Mouse (Mus musculus): ENCODE measurements around the gene Gm5741. TPM values are rescaled to one million over a fixed set of nuclear protein-coding genes. Genes with fewer than 3 reads are reported as not detected.

Gene Gm5741
- polyA plus RNA-seq, 1 experiment, result 1.3 TPM

DNA sequence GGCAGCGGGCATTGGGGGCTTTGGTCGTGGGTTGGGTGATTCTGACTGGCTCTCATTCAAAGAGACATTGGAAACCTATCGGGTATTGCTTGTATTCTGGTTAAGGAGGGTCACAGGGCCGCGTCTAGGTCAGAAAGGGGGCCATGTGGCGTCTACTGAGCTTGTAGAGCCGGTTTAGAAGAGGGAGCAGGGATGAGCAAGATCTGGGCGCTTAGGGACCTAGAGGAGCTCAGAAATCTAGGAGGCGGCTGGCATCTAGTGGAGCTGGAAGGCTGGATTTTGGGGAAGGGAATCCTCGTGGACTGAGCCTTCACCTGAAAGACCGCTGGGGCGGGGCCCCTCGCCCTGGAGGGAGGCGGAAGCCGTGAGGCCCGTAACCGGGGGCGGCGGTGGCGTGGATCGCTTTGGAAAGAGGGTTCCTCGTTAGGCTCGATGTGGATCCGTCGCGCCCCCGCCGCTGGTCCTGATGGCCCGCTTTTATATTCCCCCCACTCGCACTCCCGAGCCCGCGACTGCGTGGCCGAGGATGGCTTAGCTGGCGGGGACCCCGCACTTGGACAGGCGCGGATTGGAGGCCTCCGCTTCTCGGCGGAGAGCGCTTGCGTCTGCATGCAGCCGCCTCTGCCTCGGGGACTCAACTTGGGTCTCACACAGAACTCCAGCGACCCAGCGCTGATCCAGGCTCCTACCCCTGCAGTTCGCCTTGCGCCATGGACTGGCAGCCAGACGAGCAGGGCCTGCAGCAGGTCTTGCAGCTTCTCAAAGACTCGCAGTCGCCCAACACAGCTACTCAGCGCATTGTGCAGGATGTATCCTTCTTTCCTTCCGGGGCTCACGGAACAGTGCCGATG is 29.9 kb downstream of the Gm5741 start:
- no peak for TF ChIP-seq GATA1 (IDR thresholded peaks at IDR 0.05; ENCODE audit: low read length)

DNA sequence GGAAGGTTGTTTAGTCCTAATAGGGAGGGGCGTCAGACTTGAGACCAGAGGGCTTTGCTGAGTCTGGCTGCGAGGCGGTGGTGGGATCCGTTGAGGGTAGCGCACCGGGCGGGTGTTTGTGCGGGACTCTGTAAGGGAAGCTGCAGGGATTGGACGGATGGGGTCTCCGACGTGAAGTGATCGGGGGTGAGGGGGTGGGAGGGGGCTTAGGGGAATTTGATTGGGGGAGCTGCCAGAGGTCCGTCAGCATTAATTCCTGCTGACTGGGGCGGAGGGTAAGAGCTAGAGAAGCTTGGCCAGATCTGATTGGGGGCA is 30.5 kb downstream of the Gm5741 start:
- TF ChIP-seq GATA1 (IDR thresholded peaks at IDR 0.05; ENCODE audit: low read length), result no peak

DNA sequence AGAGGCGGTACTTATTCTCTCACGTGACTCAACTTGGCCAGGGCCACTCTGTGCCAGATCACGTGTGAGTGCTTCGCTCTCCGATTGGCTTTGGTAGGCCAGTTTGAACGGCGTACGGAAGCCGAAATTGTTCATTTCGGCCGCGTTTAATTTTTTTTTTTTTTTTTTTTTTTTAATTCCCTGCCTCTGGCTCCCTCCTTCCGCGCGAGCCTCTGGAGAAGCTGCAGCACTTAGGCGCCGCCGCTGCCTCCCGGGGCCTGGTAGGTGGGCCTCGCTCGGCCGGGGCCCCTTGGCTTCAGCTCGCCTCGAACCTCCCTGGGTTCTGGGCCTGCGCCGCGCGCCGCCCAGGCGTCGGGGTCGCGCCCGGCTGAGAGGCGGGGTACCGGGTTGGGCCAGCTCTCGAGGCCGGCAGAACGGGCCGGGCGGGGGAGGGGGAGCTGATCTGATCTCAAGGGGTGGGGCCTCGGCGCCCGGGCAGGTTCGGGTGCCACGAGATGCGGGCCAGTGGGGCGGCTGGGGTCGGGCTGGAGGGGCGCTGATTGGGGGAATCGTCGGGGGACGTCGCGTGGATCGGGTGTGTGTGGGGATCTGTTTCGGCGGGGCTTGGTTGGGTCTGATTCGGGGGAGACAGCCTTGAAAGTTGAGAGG is 30.9 kb downstream of the Gm5741 start, which contains the start of gene Tnpo2:
TSS of gene Tnpo2 (plus strand) at position 198 of the 648 bp plus-strand sequence.
- TF ChIP-seq GATA1 (IDR thresholded peaks at IDR 0.05; ENCODE audit: low read length), result no peak

DNA sequence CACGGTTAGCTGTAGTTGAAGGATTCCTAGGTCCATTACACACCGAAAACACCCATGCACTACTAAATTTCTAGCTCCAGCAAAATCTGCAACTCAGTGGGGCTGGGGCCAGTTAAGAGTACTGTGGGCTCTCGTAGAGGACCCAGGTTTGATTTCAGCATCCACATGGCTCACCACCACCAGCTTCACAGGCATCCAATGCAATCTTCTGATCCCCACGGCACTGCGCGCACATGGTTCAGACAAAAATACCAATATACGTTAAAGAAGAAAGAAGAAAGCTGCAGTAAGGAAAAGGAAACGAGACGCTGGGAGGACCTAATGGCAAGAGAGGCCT is 31.4 kb downstream of the Gm5741 start:
- no peak for TF ChIP-seq GATA1 (IDR thresholded peaks at IDR 0.05; ENCODE audit: low read length)

DNA sequence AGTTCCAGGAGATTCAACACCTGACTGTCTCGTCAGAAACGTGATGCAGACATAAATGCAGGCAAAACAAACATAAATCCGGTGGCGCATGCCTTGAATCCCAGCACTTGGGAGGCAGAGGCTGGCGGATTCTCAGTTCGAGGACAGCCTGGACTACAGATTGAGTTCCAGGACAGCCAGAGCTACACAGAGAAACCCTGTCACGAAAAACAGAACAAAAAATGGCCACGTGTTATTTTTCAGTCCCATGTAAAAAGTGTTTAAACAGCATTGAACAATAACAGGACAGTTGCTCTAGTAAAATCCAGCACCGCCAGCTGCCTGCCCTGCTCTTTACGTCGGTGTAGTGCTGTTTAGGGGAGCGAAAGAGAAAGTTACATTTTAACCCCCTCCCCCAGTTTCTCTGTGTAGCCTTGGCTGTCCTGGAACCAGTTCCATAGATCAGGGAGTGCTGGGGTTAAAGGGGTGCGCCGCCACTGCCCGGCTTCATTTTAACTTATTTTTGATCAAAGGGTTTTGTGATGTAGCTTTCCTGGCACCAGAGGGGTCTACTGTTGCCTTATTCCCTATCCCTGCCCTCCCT is 32.0 kb downstream of the Gm5741 start:
- no peak for TF ChIP-seq GATA1 (IDR thresholded peaks at IDR 0.05; ENCODE audit: low read length)

DNA sequence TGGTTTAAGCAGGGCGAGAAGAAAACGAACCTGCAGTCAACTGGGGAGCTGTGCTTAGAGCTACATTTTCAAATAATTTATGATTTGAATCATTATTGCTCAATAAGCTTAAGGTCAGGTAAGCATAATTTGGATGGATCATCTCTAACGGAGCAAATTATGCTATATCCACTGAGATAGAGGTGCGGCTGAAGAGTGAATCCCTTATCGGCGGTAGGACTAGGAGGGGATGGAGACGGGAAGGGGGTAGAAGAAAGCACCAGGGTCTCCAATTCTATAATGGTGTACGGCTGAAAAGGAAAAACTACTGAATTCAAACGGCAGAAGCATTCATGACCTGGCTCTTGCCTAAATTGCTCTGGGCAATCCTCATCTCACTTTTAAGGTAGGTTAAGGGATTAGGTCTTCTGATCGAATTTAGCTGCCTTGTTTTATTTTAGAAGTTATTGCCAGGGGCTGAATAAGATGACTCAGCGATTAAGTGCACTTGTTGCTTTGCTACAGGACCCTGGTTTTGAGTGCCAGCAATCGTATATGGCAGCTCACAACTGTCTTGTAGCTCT is 32.5 kb downstream of the Gm5741 start:
- TF ChIP-seq GATA1 (IDR thresholded peaks at IDR 0.05; ENCODE audit: low read length), result no peak

DNA sequence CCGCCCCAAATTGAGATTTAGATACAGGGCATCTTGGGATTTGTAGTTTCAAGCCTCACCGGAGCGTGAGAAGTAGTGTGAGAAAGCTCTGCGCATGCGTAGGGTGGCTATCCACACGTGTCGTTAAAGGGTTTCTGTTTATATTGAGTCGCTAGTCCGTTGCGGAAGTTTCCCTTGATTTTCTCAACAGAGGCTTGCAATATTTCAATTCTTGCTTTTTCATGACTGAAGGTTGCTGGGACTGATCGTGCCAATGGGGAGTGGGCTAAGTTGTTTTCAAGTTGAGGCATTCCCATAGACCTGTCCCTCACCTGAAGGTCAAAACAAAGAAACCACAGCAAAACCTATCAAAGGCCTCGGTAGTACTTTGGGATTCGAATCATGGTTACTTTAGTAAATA is 33.0 kb downstream of the Gm5741 start:
- TF ChIP-seq GATA1 (IDR thresholded peaks at IDR 0.05; ENCODE audit: low read length), result no peak

DNA sequence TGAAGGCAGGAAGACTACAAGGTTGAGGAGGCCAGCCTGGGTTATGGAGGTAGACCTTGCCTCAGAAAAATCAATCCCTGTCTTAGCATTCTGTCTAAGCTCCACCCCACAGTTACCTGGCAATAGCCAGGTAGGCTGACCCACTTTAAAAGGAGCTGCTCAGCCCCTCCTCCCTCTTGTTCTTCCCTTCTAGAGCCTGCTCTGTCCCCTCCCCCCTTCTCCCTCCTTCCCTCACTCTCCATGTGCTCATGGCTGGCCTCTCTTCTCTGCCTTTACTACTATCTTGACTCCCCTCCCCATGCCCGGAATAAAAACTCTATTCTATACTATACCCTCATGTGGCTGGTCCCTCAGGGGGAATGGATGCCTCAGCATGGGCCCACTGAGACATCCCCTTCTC is 33.9 kb downstream of the Gm5741 start:
- TF ChIP-seq GATA1 (IDR thresholded peaks at IDR 0.05; ENCODE audit: low read length), result no peak

DNA sequence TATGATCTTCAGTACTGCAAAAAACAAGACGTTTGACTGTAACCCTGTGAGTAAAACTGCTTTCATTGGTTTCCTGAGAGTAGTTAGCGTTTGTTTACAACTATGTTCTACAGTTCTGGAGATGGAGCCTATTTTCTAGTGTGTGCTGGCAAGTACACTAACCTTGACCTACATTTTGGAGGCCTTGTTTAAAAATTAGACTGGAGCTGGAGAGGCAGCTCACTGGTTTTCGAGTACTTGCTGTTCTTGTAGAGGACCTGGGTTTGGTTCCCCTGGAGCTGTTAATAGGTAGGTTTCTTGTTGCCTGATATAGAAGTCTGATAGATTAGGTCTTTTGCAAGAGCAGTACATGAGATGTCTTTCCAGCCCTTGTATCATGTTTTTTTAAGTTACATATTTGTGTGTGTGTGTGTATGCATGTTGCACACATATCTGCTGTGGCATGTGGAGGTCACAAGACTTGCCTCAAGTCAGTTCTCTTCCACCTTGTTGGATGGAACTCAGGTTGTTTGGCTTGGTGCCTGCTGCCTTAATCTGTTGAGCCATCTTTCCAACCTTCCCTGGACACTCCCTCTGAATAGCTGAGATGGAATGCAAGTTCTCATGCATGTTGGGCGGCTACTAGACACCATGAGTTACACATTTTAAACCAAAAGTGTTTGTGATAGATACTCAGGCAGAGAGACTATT is 35.0 kb downstream of the Gm5741 start:
- TF ChIP-seq GATA1 (IDR thresholded peaks at IDR 0.05; ENCODE audit: low read length), result no peak

DNA sequence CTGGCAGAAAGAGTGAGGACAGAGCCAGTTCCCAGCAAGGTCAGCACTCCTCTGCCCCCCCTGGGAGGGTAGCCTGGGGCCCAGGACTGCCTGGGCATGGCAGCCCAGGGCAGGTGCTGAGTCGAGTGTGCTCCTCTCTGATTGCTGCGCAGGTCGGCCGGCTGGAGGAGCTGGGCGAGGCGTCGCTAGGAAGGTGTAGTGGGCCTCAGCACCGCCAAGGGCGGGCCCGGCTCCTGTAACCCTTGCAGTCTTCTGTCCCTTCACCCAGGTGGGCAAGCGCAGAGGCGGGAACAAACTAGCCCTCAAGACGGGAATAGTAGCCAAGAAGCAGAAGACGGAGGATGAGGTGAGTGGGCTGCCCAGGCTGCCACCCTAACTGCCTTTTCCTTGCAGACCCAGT is 38.5 kb downstream of the Gm5741 start:
- no peak for TF ChIP-seq GATA1 (IDR thresholded peaks at IDR 0.05; ENCODE audit: low read length)

DNA sequence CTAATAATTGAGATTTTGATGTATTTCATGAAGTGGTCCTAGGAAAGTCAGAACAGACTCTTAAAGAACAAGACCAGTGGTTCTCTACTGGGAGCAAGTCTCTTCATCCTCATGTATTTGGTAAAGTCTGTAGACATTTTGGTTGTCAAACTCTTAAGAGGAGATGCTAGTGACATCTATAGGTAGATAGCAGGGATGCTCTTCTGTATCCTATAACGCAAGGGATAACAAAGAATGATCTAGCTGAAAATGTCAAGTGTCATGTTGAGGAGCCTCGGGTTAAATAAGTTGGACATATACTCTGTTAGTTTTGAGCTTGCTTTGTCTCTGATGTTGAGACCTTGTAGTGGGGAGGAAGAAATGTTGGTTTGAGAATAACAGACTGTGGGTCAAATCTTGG is 39.9 kb downstream of the Gm5741 start:
- TF ChIP-seq GATA1 (IDR thresholded peaks at IDR 0.05; ENCODE audit: low read length), result no peak

DNA sequence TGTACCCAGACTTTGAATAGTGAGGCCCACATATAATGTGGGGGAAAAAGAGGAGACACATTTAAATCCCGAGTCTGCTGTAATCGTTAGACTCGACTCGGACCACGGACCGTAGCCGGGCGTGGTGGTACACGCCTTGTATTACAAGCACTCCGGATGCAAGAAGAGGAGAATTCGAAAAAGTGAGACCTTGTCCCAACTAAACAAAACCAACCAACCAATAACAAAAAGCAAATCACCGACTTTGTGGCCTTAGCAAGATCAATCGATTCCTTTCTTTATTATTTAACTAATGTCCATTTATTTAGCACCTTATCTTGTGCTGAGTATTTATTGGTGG is 40.3 kb downstream of the Gm5741 start:
- no peak for TF ChIP-seq GATA1 (IDR thresholded peaks at IDR 0.05; ENCODE audit: low read length)

DNA sequence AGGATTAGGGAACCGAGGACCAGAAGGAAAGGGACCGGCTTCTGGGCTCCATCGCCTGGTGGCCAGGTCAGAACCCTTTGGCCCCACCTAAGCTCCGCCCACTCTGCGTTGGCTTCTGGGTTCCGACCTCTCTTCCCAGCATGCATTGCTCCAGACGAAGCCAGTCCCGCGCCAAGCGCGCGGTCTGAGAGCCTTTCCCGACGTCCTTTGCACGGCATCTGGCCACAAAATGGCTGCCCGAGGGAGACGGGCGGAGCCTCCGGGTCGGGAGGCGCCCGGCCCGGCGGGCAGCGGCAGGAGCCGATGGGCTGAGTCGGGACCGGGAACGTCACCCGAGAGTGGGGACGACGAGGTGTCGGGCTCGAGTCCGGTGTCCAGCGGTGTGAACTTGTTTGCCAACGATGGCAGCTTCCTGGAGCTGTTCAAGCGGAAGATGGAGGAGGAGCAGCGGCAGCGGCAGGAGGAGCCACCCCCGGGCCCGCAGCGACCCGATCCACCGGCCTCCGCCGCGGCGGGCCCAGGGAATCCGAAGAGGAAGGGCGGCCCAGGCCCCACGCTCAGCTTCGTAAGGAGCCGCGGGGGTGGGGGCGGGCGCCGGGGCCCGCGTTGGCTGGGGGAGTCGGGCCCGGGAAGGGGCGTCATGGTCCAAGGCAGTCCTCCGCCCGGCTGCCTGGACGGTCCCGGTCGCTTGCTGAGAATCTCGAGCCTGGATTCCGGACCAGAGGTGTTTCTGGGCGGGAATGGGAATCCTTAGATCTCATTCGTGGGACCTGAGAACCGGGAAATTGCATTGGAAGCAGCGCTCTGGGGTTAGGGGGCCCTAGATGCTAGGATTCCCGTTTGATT is 40.9 kb downstream of the Gm5741 start, which contains the start of gene Trir:
TSS of gene Trir (plus strand) at position 154 of the 846 bp plus-strand sequence.
- TF ChIP-seq GATA1 (IDR thresholded peaks at IDR 0.05; ENCODE audit: low read length), result no peak

DNA sequence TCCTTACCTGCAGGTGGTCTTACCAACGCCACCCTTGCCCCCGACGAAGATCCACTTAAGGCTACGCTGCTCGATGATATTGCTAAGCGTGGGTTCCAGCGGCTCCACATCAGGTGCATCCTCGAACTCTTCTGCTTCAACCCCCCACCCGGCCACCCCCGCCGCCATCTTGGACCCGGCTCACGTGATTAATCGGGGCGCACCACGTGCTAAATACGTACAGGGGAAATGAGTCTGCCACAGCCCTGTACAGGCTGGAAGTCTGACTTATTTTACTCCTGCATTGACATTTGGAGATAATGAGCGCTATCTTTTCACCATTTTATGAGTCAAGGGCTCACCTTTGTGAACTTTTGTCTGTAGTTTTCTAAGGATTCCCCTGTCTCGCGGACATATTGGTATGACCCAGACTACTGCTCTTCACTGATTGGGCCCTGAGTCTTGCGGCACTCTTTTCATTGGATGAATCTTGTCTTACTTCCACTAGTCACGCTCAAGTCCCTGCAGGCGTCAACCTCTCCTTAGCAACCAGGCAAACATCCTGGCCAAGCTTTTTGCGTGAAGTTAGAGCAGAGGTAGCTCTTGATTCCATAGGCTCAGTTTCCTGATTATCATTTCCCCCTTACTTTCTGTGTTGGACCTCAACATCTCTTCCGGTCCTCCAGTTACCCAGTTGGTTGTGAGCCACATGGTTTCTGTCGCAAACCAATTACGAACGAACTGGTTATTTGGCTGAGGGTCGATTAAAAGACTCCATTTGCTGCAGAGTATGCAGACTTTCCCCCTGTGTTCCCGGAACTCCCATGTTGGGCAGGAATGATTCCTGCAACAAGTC is 42.5 kb downstream of the Gm5741 start, which contains the start of gene Asna1:
TSS of gene Asna1 (minus strand) at position 184 of the 835 bp plus-strand sequence.
- no peak for TF ChIP-seq GATA1 (IDR thresholded peaks at IDR 0.05; ENCODE audit: low read length)
